Mouse (Mus musculus) midbrain, embryonic 14.5 days (tissue): ENCODE data around the gene Gin1. TPM values are rescaled to one million over a fixed set of nuclear protein-coding genes. Genes with fewer than 3 reads are reported as not detected.

Experiments
- ATAC-seq: fragments of 200-750 bp; cut with Nextera tagmentation; 2 replicates; pipeline ENCODE4 v1.8.0; 2017; ENCODE audit warnings: moderate number of reproducible peaks, moderate library complexity; ENCODE audit not compliant: low FRiP score, low TSS enrichment
- DNase-seq: peaks from one replicate; pipeline ENCODE4 v3.0.0-alpha.2; 2015
- H3K27ac ChIP-seq: fragments of 300-500 bp; sonication (generic); replicated peaks from 2 replicates; pipeline ENCODE4 v1.5.1; 2014; ENCODE audit warnings: mild to moderate bottlenecking, low read depth, low read length, moderate library complexity
- H3K27me3 ChIP-seq: fragments of 300-500 bp; sonication (generic); 2 replicates; pipeline ENCODE4 v1.6.1; 2014; ENCODE audit warnings: low read length, control low read depth, mixed read lengths; ENCODE audit not compliant: control insufficient read depth, insufficient read depth
- H3K36me3 ChIP-seq: fragments of 300-500 bp; sonication (generic); 2 replicates; pipeline ENCODE4 v1.6.1; 2014; ENCODE audit warnings: low read length, control low read depth; ENCODE audit not compliant: control insufficient read depth, insufficient read depth
- H3K4me1 ChIP-seq: fragments of 300-500 bp; sonication (generic); 2 replicates; pipeline ENCODE4 v1.6.1; 2014; ENCODE audit warnings: mild to moderate bottlenecking, antibody characterized with exemption, low read length, control low read depth; ENCODE audit not compliant: control insufficient read depth, insufficient read depth
- H3K4me2 ChIP-seq: fragments of 300-500 bp; sonication (generic); 2 replicates; pipeline ENCODE4 v1.6.1; 2014; ENCODE audit warnings: mild to moderate bottlenecking, low read length, moderate library complexity
- H3K4me3 ChIP-seq: fragments of 300-500 bp; sonication (generic); replicated peaks from 2 replicates; pipeline ENCODE4 v1.5.1; 2014; ENCODE audit warnings: low read depth, low read length
- H3K9ac ChIP-seq: fragments of 300-500 bp; sonication (generic); replicated peaks from 2 replicates; pipeline ENCODE4 v1.6.1; 2014; ENCODE audit warnings: mild to moderate bottlenecking, low read length, moderate library complexity
- H3K9me3 ChIP-seq: fragments of 300-500 bp; sonication (generic); 2 replicates; pipeline ENCODE4 v1.6.1; 2016; ENCODE audit warnings: low read length, control low read depth, mixed read lengths; ENCODE audit not compliant: control insufficient read depth
- WGBS: fragments of 180-500 bp; shearing (Covaris S2); extraction: QIAGEN DNeasy Blood & Tissue Kit; methylation state at CpG from one replicate; pipeline ENCODE4 v1.1.7; 2014; 5-methylcytosine and 5-hydroxymethylcytosine counted together
- polyA plus RNA-seq: library from polyadenylated mRNA; unstranded; fragments of >200 nt; fragmentation: Nextera tagmentation; extraction: Ambion mirVana; gene quantifications from 2 replicates; pipeline ENCODE4 v1.2.1, GENCODE M21; 2014

Gin1 gene
- polyA plus RNA-seq, 1 experiment from 2014 or later = 14.6 TPM

GRCm38 (mm10) chr1:97773362-97773761 lies 3.4 kb downstream of the Gin1 start:
- WGBS = 88% methylated on average over 6 of the region's 6 CpGs
- Histone ChIP-seq H3K4me3 (no peak overlapping the region), H3K9ac (no peak overlapping the region), H3K4me2 (no peak overlapping the region), H3K4me1 (peaks cover 5% of the 10 kb centered on the region), H3K9me3 (no peaks in the 10 kb centered on the region), H3K27ac (no peak overlapping the region), H3K36me3 (no peaks in the 10 kb centered on the region), H3K27me3 (no peaks in the 10 kb centered on the region)
- no peak for ATAC-seq
- DNase-seq = no peak

DNA sequence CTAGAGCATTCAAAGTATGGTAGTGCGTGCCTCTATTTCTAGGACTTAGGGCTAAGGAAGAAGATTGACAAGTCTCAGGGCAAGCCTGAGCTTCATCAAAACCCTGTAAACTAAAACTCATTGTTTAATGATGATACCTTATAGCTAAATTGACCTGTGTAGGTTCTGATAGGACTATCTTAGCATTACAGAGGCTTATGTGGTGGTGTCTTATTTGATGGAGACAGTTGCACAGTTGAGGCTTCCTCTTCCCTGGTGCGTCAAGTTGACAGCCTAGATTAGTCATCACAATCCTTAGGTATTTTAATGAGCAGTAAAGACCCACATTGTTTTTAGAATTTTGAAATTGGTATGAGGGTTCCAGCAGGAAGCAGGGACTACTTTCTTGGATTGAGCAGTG lies 4.0 kb downstream of the Gin1 start:
- 96% methylated on average over 2 of the region's 2 CpGs for WGBS
- DNase-seq (no peak), ATAC-seq (no peak)
- Histone ChIP-seq H3K27me3 (no peaks in the 10 kb centered on the region), H3K4me1 (no peaks in the 10 kb centered on the region; the same call in 1 of the 2 replicates), H3K4me3 (no peak overlapping the region), H3K9me3 (no peaks in the 10 kb centered on the region), H3K36me3 (no peaks in the 10 kb centered on the region), H3K4me2 (no peak overlapping the region), H3K27ac (no peak overlapping the region), H3K9ac (no peak overlapping the region)

- no peak for DNase-seq
- H3K4me2 ChIP-seq = no peak overlapping the region
- no peaks in the 10 kb centered on the region for H3K36me3 ChIP-seq
- H3K27ac ChIP-seq = no peak overlapping the region
- no peaks in the 10 kb centered on the region for H3K27me3 ChIP-seq
- ATAC-seq = no peak
- WGBS = 97% methylated on average over 7 of the region's 7 CpGs
- no peaks in the 10 kb centered on the region for H3K9me3 ChIP-seq
- no peaks in the 10 kb centered on the region for H3K4me1 ChIP-seq
- no peak overlapping the region for H3K9ac ChIP-seq
- no peak overlapping the region for H3K4me3 ChIP-seq
Measured at GRCm38 (mm10) chr1:97781674-97782073, 11.7 kb downstream of the Gin1 start.

GRCm38 (mm10) chr1:97784928-97785327 lies 15.0 kb downstream of the Gin1 start:
- H3K9me3 ChIP-seq = no peaks in the 10 kb centered on the region
- no peak overlapping the region for H3K4me2 ChIP-seq
- no peaks in the 10 kb centered on the region for H3K27me3 ChIP-seq
- no peak overlapping the region for H3K9ac ChIP-seq
- no peaks in the 10 kb centered on the region for H3K4me1 ChIP-seq
- WGBS = 78% methylated on average over 7 of the region's 7 CpGs
- DNase-seq (peak; percentile 4), ATAC-seq (no peak)
- H3K27ac ChIP-seq = no peak overlapping the region
- no peaks in the 10 kb centered on the region for H3K36me3 ChIP-seq
- no peak overlapping the region for H3K4me3 ChIP-seq

DNA sequence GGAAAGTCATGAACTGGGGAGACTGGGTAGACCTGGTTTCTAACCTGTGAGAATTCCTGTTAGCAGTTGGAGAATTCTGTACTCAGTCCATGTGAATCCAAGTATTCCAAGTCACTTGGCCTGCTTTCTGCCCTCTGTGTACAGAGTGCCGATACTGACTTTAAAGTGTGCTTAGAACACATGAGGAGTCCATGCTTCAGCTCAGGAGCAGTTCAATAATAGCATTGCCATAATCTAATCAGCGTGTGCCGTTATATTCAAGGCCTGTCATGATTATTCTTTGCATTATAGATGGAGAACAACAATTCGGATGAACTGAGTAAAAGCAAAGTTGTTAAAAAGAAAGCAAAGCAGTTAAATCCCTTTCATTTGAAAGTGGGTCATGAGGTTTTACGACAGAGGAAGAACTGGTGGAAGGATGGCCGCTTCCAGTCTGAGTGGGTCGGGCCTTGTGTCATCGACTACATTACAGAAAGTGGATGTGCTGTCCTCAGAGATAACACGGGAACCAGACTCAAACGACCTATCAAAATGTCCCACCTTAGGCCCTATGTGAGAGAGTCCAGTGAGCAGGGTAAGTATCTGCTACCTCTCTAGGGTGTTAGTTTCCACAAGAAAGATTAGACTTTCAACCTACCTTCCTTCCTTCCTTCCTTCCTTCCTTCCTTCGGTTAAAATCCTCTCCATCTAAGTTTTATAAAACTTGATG lies 15.9 kb downstream of the Gin1 start:
- no peak overlapping the region for H3K9ac ChIP-seq
- no peaks in the 10 kb centered on the region for H3K27me3 ChIP-seq
- 93% methylated on average over 11 of the region's 11 CpGs for WGBS
- no peaks in the 10 kb centered on the region for H3K9me3 ChIP-seq
- no peak overlapping the region for H3K27ac ChIP-seq
- ATAC-seq = no peak
- DNase-seq = no peak
- H3K36me3 ChIP-seq = no peaks in the 10 kb centered on the region
- H3K4me3 ChIP-seq = no peak overlapping the region
- H3K4me1 ChIP-seq = no peaks in the 10 kb centered on the region
- no peak overlapping the region for H3K4me2 ChIP-seq

GRCm38 (mm10) chr1:97787674-97788073 lies 17.7 kb downstream of the Gin1 start:
- H3K9me3 ChIP-seq = no peaks in the 10 kb centered on the region
- WGBS = 93% methylated on average over 3 of the region's 3 CpGs
- no peak overlapping the region for H3K27ac ChIP-seq
- no peaks in the 10 kb centered on the region for H3K27me3 ChIP-seq
- H3K4me2 ChIP-seq = no peak overlapping the region
- DNase-seq (no peak), ATAC-seq (no peak)
- no peaks in the 10 kb centered on the region for H3K4me1 ChIP-seq
- no peaks in the 10 kb centered on the region for H3K36me3 ChIP-seq
- H3K4me3 ChIP-seq = no peak overlapping the region
- no peak overlapping the region for H3K9ac ChIP-seq

DNA sequence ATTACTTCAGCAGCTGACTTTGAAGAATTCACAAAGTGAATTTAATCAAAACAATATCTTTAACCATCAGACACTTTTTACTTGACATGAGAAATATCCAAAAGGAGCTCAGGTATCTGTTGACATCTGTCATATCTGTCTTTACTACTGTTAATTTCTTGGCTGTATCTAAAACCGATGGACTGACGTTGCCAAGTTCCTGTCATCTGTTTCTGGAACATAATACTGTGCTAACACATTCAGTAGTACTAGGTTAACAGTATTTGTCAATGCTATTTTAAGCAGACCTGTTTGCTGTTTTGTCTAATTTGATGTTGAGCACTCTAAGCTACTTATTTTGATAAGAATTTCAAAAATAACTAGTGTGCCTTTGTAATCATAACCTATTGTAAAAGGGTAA lies 18.5 kb downstream of the Gin1 start:
- no peak overlapping the region for H3K4me2 ChIP-seq
- no peaks in the 10 kb centered on the region for H3K4me1 ChIP-seq
- DNase-seq = no peak
- H3K27me3 ChIP-seq = no peaks in the 10 kb centered on the region
- H3K27ac ChIP-seq = no peak overlapping the region
- ATAC-seq = no peak
- 92% methylated on average over 2 of the region's 2 CpGs for WGBS
- H3K4me3 ChIP-seq = no peak overlapping the region
- H3K9ac ChIP-seq = no peak overlapping the region
- no peaks in the 10 kb centered on the region for H3K36me3 ChIP-seq
- H3K9me3 ChIP-seq = no peaks in the 10 kb centered on the region

DNA sequence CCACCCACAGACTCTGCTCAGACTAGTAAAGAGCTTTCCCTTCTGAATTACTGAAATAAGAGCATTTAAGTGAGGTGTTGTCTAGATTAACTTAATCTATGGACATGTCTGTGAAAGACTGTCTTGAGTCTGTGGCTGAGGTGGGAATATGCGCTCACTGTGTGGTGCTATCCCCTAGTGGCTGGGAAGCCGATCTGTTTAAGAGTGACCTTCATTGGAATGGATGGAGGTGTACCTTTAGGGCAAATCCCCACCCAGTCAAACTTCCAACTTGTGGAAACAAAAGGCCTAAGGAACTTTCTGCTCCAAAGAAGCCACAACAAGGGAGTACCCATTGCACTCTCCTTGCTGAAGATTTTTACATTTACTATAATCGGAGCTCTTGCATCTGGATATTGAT lies 24.1 kb downstream of the Gin1 start:
- no peak for DNase-seq
- H3K4me3 ChIP-seq = no peak overlapping the region
- no peaks in the 10 kb centered on the region for H3K27me3 ChIP-seq

DNA sequence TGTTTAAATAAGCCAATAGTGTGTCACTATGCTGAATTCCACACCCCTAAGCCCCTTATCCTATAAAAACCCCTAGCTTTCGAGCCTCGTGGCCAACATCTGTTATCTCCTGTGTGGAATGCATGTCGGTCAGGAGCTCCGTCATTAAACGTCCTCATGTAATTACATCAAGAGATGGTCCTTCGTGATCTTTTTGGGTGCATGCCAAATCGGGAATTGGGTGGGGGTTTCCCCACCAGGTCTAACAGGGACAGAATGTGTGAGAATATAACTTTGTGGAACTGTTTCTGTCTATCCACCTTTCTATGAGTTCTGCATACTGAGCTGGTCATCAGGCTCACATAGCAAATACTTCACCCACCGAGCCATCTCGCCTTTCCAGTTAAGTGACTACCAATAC lies 26.0 kb downstream of the Gin1 start:
- H3K4me2 ChIP-seq = no peak overlapping the region
- no peaks in the 10 kb centered on the region for H3K36me3 ChIP-seq
- H3K27ac ChIP-seq = no peak overlapping the region
- 92% methylated on average over 9 of the region's 9 CpGs for WGBS
- no peaks in the 10 kb centered on the region for H3K27me3 ChIP-seq
- no peak for ATAC-seq
- H3K4me3 ChIP-seq = no peak overlapping the region
- H3K4me1 ChIP-seq = no peaks in the 10 kb centered on the region
- DNase-seq = no peak
- H3K9ac ChIP-seq = no peak overlapping the region
- no peaks in the 10 kb centered on the region for H3K9me3 ChIP-seq

More for the DNA sequence above, 24.1 kb downstream of the Gin1 start:
- ATAC-seq = no peak
- WGBS = 90% methylated on average over 3 of the region's 3 CpGs
- H3K9ac ChIP-seq = no peak overlapping the region
- H3K36me3 ChIP-seq = no peaks in the 10 kb centered on the region
- no peak overlapping the region for H3K27ac ChIP-seq
- H3K4me1 ChIP-seq = no peaks in the 10 kb centered on the region
- H3K9me3 ChIP-seq = no peaks in the 10 kb centered on the region
- H3K4me2 ChIP-seq = no peak overlapping the region
